Mouse (Mus musculus): Measurements from ENCODE around the gene Zfp1. TPM values are rescaled to one million over a fixed set of nuclear protein-coding genes. Genes with fewer than 3 reads are reported as not detected.

Zfp1 gene
- total and polyA plus RNA-seq, 3 experiments, result 7.1 to 21.1 (median 10.9) TPM

DNA sequence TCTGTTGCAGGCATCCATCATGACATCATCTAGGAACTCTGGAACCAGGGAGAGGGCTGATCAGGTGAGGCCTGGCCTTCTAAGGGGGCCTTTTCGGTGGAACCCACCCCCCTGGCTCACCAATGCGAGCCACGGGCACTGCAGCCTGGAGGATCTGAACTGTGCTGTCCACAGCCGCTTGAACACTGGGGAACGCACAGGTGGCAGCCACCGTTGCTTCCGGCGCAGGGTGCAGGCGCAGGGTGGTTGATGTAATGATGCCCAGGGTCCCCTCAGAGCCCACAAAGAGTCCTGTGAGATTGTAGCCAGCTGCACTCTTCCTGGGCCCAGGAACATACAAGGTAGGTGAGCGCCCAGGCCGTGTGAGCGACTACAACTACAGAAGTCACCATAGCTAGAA lies 14.8 kb upstream of the Zfp1 start:
- DNase-seq (ENCODE audit: low spot score) (no peak), ATAC-seq (ENCODE audit: extremely low read depth, insufficient number of reproducible peaks, low FRiP score, poor library complexity, severe bottlenecking) (no peak)
- peaks cover 33% of the 10 kb centered on the region for H3K27me3 ChIP-seq (ENCODE audit: insufficient read depth, low read length)
- peaks cover 62% of the 10 kb centered on the region for H3K4me1 ChIP-seq (ENCODE audit: insufficient read depth, low read depth, low read length)
- no peak for TF ChIP-seq GATA2 (IDR thresholded peaks at IDR 0.05; ENCODE audit: borderline replicate concordance, low read depth, low read length)
- no peak for TF ChIP-seq GATA1 (IDR thresholded peaks at IDR 0.05; ENCODE audit: borderline replicate concordance, low read length)
- TF ChIP-seq TAL1 (conservative IDR thresholded peaks at IDR 0.05; ENCODE audit: low read depth, low read length), result no peak
- TF ChIP-seq POLR2AphosphoS5 (IDR thresholded peaks at IDR 0.05; ENCODE audit: insufficient replicate concordance, low read depth, low read length), result no peak
- TF ChIP-seq CTCF (IDR thresholded peaks at IDR 0.05; ENCODE audit: low read depth, low read length), result no peak
- H3K4me3 ChIP-seq (ENCODE audit: low read depth, low read length), result no peak overlapping the region; the same call in 1 of the 2 replicates
- H3K9me3 ChIP-seq (replicated peaks), result peaks cover 4% of the 10 kb centered on the region; the same call in 1 of the 2 replicates
- H3K36me3 ChIP-seq (replicated peaks), result peaks cover 28% of the 10 kb centered on the region

DNA sequence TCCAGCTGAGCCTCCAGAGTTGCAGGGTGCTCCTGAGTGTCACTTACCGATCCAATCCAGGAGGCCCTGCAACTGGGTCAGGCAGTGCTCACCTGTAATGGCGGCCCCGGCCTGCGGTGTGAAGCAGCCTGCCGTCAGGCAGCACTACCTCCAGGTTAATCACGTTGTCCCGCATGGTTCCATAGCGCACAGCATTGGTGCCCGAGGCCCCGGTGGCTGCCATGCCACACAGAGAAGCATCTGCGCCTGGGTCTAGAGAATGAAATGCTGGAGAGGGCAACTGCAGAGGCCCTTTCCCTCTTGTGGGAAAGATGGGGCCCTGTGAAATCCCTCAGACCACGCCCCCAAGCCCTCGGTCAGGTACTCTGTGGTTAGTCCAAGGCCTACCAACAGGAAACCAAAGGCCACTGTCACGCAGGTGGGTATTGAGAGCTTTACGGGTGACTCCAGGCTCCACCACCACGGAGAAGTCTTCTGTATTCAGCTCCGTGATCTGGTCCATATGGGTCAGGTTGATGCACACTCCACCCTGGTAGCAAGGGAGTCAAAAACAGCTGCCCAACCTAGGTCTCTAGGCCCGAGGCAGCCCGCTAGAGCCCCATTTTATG lies 14.2 kb upstream of the Zfp1 start:
- ATAC-seq (ENCODE audit: extremely low read depth, insufficient number of reproducible peaks, low FRiP score, poor library complexity, severe bottlenecking), result no peak
- peaks cover 24% of the 10 kb centered on the region for H3K36me3 ChIP-seq (replicated peaks)
- peaks cover 6% of the 10 kb centered on the region; the same call in 1 of the 2 replicates for H3K9me3 ChIP-seq (replicated peaks)
- H3K4me1 ChIP-seq (ENCODE audit: insufficient read depth, low read depth, low read length), result peaks cover 58% of the 10 kb centered on the region
- TF ChIP-seq POLR2AphosphoS5 (IDR thresholded peaks at IDR 0.05; ENCODE audit: insufficient replicate concordance, low read depth, low read length) (no peak), GATA2 (IDR thresholded peaks at IDR 0.05; ENCODE audit: borderline replicate concordance, low read depth, low read length) (no peak), TAL1 (conservative IDR thresholded peaks at IDR 0.05; ENCODE audit: low read depth, low read length) (no peak), CTCF (IDR thresholded peaks at IDR 0.05; ENCODE audit: low read depth, low read length) (no peak), GATA1 (IDR thresholded peaks at IDR 0.05; ENCODE audit: borderline replicate concordance, low read length) (no peak)
- peak overlapping the region; percentile 46; the same call in 1 of the 2 replicates for H3K4me3 ChIP-seq (ENCODE audit: low read depth, low read length)
- no peak for DNase-seq (ENCODE audit: low spot score)
- peaks cover 35% of the 10 kb centered on the region for H3K27me3 ChIP-seq (ENCODE audit: insufficient read depth, low read length)

DNA sequence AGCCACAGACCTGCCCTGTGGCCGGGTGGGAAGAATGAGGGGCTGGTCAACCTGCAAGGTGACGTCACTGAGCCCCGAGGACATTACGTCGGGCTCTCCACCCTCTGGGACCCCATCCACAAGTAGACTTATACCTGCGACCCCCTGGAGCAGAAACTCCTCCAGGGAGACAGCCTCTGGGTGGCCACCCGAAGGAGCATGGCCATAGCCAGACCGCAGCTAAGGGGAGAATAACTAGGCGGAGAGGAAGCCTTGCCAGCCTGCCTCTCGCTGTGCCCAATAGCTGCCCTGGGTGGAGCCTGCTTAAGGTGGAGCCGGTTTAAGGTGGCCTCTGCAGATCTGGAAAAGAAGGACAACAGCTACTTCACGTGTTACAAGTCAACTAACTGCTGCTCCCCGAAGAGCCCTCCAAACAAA lies 13.1 kb upstream of the Zfp1 start, which contains the start of gene Ldhd:
TSS of gene Ldhd (minus strand) at position 270 of the 417 bp plus-strand sequence.
- H3K4me3 ChIP-seq (ENCODE audit: low read depth, low read length), result no peak within 1 kb of the TSS

DNA sequence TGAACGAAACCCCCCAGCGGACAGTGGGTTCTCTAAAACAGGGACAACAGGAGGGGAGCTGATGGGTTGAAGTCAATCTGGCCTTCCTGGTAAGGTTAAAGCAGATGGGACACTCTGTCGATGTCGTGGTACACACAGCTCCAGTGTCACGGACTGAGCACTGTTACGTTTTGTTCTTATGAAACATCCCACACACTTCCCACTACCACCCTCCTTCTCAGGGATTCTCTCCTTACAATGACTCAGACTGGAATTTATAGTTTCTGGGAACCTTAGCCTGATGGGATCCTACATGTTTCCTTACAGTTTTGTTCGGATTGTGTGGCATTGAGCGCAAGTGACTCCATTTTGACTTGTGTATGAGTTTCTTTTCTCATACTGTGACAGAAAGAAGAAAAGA lies 11.6 kb upstream of the Zfp1 start:
- no peak for TF ChIP-seq POLR2AphosphoS5 (IDR thresholded peaks at IDR 0.05; ENCODE audit: insufficient replicate concordance, low read depth, low read length)
- no peak for TF ChIP-seq TAL1 (conservative IDR thresholded peaks at IDR 0.05; ENCODE audit: low read depth, low read length)
- no peak for TF ChIP-seq GATA2 (IDR thresholded peaks at IDR 0.05; ENCODE audit: borderline replicate concordance, low read depth, low read length)
- TF ChIP-seq CTCF (IDR thresholded peaks at IDR 0.05; ENCODE audit: low read depth, low read length), result no peak
- TF ChIP-seq GATA1 (IDR thresholded peaks at IDR 0.05; ENCODE audit: borderline replicate concordance, low read length), result no peak
- Histone ChIP-seq H3K4me3 (ENCODE audit: low read depth, low read length) (no peak overlapping the region), H3K27me3 (ENCODE audit: insufficient read depth, low read length) (peaks cover 40% of the 10 kb centered on the region), H3K9me3 (replicated peaks) (peaks cover 6% of the 10 kb centered on the region; the same call in 1 of the 2 replicates), H3K4me1 (ENCODE audit: insufficient read depth, low read depth, low read length) (peaks cover 37% of the 10 kb centered on the region), H3K36me3 (replicated peaks) (peaks cover 10% of the 10 kb centered on the region)
- ATAC-seq (ENCODE audit: extremely low read depth, insufficient number of reproducible peaks, low FRiP score, poor library complexity, severe bottlenecking), result no peak
- DNase-seq (ENCODE audit: low spot score), result no peak

More for the DNA sequence above, 13.1 kb upstream of the Zfp1 start, which contains the start of gene Ldhd:
- ATAC-seq (ENCODE audit: extremely low read depth, insufficient number of reproducible peaks, low FRiP score, poor library complexity, severe bottlenecking), result no peak
- H3K4me1 ChIP-seq (ENCODE audit: insufficient read depth, low read depth, low read length), result peaks cover 47% of the 10 kb centered on the region
- peaks cover 14% of the 10 kb centered on the region for H3K36me3 ChIP-seq (replicated peaks)
- no peak for TF ChIP-seq GATA1 (IDR thresholded peaks at IDR 0.05; ENCODE audit: borderline replicate concordance, low read length)
- TF ChIP-seq GATA2 (IDR thresholded peaks at IDR 0.05; ENCODE audit: borderline replicate concordance, low read depth, low read length), result no peak
- TF ChIP-seq CTCF (IDR thresholded peaks at IDR 0.05; ENCODE audit: low read depth, low read length), result no peak
- TF ChIP-seq TAL1 (conservative IDR thresholded peaks at IDR 0.05; ENCODE audit: low read depth, low read length), result no peak
- TF ChIP-seq POLR2AphosphoS5 (IDR thresholded peaks at IDR 0.05; ENCODE audit: insufficient replicate concordance, low read depth, low read length), result no peak
- peaks cover 6% of the 10 kb centered on the region; the same call in 1 of the 2 replicates for H3K9me3 ChIP-seq (replicated peaks)
- no peak for DNase-seq (ENCODE audit: low spot score)
- peaks cover 35% of the 10 kb centered on the region for H3K27me3 ChIP-seq (ENCODE audit: insufficient read depth, low read length)

DNA sequence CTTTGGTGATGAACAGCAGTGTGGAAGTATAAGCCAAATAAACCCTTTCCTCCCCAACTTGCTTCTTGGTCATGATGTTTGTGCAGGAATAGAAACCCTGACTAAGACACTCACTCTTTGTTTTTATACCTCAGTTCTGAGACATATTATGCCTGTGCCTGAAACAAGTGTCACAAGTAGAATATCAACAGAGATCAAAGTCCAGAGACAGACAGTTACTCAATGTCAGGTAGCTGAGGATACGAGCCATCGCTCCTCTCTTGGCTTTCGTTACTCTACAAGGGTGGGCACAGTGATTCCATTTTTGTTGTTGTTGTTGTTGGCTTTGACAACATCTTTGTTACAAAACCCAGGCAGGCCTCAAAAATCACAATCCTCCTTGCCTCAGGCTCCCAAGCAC lies 10.2 kb upstream of the Zfp1 start:
- H3K36me3 ChIP-seq (replicated peaks), result no peaks in the 10 kb centered on the region
- no peak for TF ChIP-seq POLR2AphosphoS5 (IDR thresholded peaks at IDR 0.05; ENCODE audit: insufficient replicate concordance, low read depth, low read length)
- no peak for TF ChIP-seq GATA2 (IDR thresholded peaks at IDR 0.05; ENCODE audit: borderline replicate concordance, low read depth, low read length)
- no peak for TF ChIP-seq CTCF (IDR thresholded peaks at IDR 0.05; ENCODE audit: low read depth, low read length)
- no peak for TF ChIP-seq TAL1 (conservative IDR thresholded peaks at IDR 0.05; ENCODE audit: low read depth, low read length)
- TF ChIP-seq GATA1 (IDR thresholded peaks at IDR 0.05; ENCODE audit: borderline replicate concordance, low read length), result no peak

DNA sequence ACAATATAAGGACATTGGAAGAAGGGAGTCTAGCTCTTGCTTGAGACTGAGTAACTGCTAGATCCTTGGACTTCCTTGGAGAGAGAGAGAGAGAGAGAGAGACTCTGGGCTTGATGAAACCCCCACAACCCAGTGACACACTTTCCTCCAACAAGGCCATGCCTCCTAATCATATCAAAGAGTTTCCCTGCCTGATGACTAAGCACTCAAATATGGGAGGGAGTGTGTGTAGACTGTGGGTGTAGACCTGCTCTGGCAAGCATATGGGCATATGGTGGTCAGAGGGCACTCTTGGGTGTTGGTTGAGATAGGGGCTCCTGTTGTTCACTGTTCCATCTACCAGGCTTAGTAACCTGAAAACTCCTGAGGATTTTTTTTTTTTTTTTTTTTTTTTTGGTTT lies 5.1 kb upstream of the Zfp1 start:
- peaks cover 10% of the 10 kb centered on the region for H3K27me3 ChIP-seq (ENCODE audit: insufficient read depth, low read length)
- no peak for TF ChIP-seq POLR2AphosphoS5 (IDR thresholded peaks at IDR 0.05; ENCODE audit: insufficient replicate concordance, low read depth, low read length)
- no peak for TF ChIP-seq GATA2 (IDR thresholded peaks at IDR 0.05; ENCODE audit: borderline replicate concordance, low read depth, low read length)
- no peak for DNase-seq (ENCODE audit: low spot score)
- H3K9me3 ChIP-seq (replicated peaks), result peaks cover 5% of the 10 kb centered on the region; the same call in 1 of the 2 replicates
- ATAC-seq (ENCODE audit: extremely low read depth, insufficient number of reproducible peaks, low FRiP score, poor library complexity, severe bottlenecking), result peak; percentile 47; the same call in 1 of the 2 replicates
- no peak overlapping the region for H3K4me3 ChIP-seq (ENCODE audit: low read depth, low read length)
- peaks cover 44% of the 10 kb centered on the region for H3K4me1 ChIP-seq (ENCODE audit: insufficient read depth, low read depth, low read length)
- no peaks in the 10 kb centered on the region for H3K36me3 ChIP-seq (replicated peaks)

More for the DNA sequence above, 10.2 kb upstream of the Zfp1 start:
- Histone ChIP-seq H3K9me3 (replicated peaks) (peaks cover 6% of the 10 kb centered on the region; the same call in 1 of the 2 replicates), H3K4me3 (ENCODE audit: low read depth, low read length) (no peak overlapping the region), H3K4me1 (ENCODE audit: insufficient read depth, low read depth, low read length) (peaks cover 35% of the 10 kb centered on the region), H3K27me3 (ENCODE audit: insufficient read depth, low read length) (peaks cover 39% of the 10 kb centered on the region)
- DNase-seq (ENCODE audit: low spot score) (no peak), ATAC-seq (ENCODE audit: extremely low read depth, insufficient number of reproducible peaks, low FRiP score, poor library complexity, severe bottlenecking) (no peak)
